Mouse (Mus musculus) heart, embryonic 14.5 days (tissue): Measurements from ENCODE around the gene Gm28048. TPM values are rescaled to one million over a fixed set of nuclear protein-coding genes. Genes with fewer than 3 reads are reported as not detected.

Experiments used
- ATAC-seq: fragments of 200-750 bp; cut with Nextera tagmentation; 2 replicates; pipeline ENCODE4 v1.8.0; 2017; ENCODE audit warnings: low read depth, moderate TSS enrichment; ENCODE audit not compliant: insufficient number of reproducible peaks, insufficient read depth, low FRiP score
- H3K27ac ChIP-seq, 2 experiments: fragments of 200-500 bp in 1 of 2; fragments of 300-500 bp in 1 of 2; sonication (generic) in 1 of 2; replicated peaks in 1 of 2; 2 replicates each; pipeline ENCODE4 v1.5.1; 2012 to 2014; ENCODE audit warnings: low read depth in 2 of 2, low read length in 2 of 2, control low read depth in 1 of 2, mild to moderate bottlenecking in 1 of 2, mixed read lengths in 1 of 2; ENCODE audit not compliant: control insufficient read depth in 1 of 2, insufficient read depth in 1 of 2
- H3K27me3 ChIP-seq: fragments of 300-500 bp; sonication (generic); 2 replicates; pipeline ENCODE4 v1.6.1; 2014; ENCODE audit warnings: mild to moderate bottlenecking, low read length, control low read depth; ENCODE audit not compliant: control insufficient read depth, insufficient read depth
- H3K36me3 ChIP-seq: fragments of 300-500 bp; sonication (generic); 2 replicates; pipeline ENCODE4 v1.6.1; 2014; ENCODE audit warnings: mild to moderate bottlenecking, control low read depth, low read length, mixed read lengths; ENCODE audit not compliant: control insufficient read depth, insufficient read depth
- H3K4me1 ChIP-seq, 2 experiments: fragments of 200-500 bp in 1 of 2; fragments of 300-500 bp in 1 of 2; sonication (generic) in 1 of 2; 2 replicates each; pipeline ENCODE4 v1.6.1; 2012 to 2014; ENCODE audit warnings: low read length in 2 of 2, control low read depth in 1 of 2, mixed read lengths in 1 of 2; ENCODE audit not compliant: control insufficient read depth in 2 of 2, insufficient read depth in 2 of 2
- H3K4me2 ChIP-seq: fragments of 300-500 bp; sonication (generic); 2 replicates; pipeline ENCODE4 v1.6.1; 2014; ENCODE audit warnings: mild to moderate bottlenecking, low read length
- H3K4me3 ChIP-seq, 2 experiments: fragments of 200-500 bp in 1 of 2; fragments of 300-500 bp in 1 of 2; sonication (generic) in 1 of 2; 2 replicates each; pipeline ENCODE4 v1.5.1; 2012 to 2014; ENCODE audit warnings: low read length in 2 of 2, mild to moderate bottlenecking in 2 of 2, control low read depth in 1 of 2, low read depth in 1 of 2, moderate library complexity in 1 of 2; ENCODE audit not compliant: control insufficient read depth in 1 of 2, insufficient read depth in 1 of 2
- H3K9ac ChIP-seq: fragments of 300-500 bp; sonication (generic); 2 replicates; pipeline ENCODE4 v1.6.1; 2014; ENCODE audit warnings: mild to moderate bottlenecking, low read length
- H3K9me3 ChIP-seq: fragments of 300-500 bp; sonication (generic); 2 replicates; pipeline ENCODE4 v1.6.1; 2016; ENCODE audit warnings: low read length, control low read depth; ENCODE audit not compliant: control insufficient read depth
- WGBS: fragments of 180-500 bp; shearing (Covaris S2); extraction: QIAGEN DNeasy Blood & Tissue Kit; methylation state at CpG from one replicate; pipeline ENCODE4 v1.1.7; 2014; 5-methylcytosine and 5-hydroxymethylcytosine counted together
- polyA plus RNA-seq: library from polyadenylated mRNA; unstranded; fragments of >200 nt; fragmentation: Nextera tagmentation; extraction: Ambion mirVana; gene quantifications from 2 replicates; pipeline ENCODE4 v1.2.1, GENCODE M21; 2014

The Gm28048 gene
- polyA plus RNA-seq, 1 experiment from 2014 or later, result 8.1 TPM

DNA sequence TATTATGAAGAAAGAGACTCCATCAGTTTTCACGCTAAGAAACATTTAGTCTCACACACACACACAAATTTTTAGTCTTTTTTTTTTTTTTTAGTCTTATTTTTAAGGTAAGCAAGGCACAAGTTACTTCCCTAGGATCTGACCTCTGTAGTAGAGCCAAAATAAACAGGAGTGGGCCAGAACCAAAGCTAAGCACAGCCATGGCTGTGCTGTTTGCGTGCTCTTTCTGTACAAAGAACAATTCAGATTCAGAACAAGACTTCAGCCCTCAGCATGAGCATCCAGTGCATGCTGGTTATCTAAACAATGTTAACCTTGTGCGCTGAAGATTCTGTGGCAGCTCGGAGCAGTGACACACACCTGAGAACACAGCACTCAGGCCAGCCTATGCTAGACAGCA, 17.5 kb downstream of the Gm28048 start:
- ATAC-seq, result no peak
- Histone ChIP-seq H3K36me3 (no peaks in the 10 kb centered on the region), H3K4me1 (no peaks in the 10 kb centered on the region), H3K4me3 (no peak overlapping the region), H3K9ac (no peak overlapping the region), H3K4me2 (no peak overlapping the region), H3K9me3 (peaks cover 14% of the 10 kb centered on the region), H3K27ac (no peak overlapping the region), H3K27me3 (no peaks in the 10 kb centered on the region)
- WGBS, result 63% methylated on average over 4 of the region's 4 CpGs

DNA sequence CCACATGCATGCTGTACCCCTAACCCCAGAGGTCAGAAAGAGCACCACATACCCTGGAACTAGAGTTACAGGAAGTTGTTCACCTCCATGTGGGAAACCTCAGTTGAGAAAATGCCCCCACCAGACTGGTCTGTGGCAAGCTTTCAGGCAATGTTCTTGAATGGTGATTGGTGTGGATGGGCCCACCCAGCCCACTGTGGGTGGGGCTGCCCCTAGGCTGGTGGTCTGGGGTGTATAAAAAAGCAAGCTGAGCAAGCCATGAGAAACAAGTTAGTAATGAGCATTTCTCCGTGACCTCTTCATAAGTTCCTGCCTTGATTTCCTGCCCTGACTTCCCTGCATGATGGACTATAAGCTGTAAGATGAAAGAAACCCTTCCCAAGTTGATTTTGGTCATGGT, 19.8 kb downstream of the Gm28048 start:
- 92% methylated on average over 1 of the region's 1 CpGs for WGBS
- no peak for ATAC-seq
- Histone ChIP-seq H3K9ac (no peak overlapping the region), H3K9me3 (peaks cover 6% of the 10 kb centered on the region), H3K27me3 (no peaks in the 10 kb centered on the region), H3K27ac (no peak overlapping the region), H3K36me3 (no peaks in the 10 kb centered on the region), H3K4me3 (no peak overlapping the region), H3K4me2 (no peak overlapping the region), H3K4me1 (no peaks in the 10 kb centered on the region)

DNA sequence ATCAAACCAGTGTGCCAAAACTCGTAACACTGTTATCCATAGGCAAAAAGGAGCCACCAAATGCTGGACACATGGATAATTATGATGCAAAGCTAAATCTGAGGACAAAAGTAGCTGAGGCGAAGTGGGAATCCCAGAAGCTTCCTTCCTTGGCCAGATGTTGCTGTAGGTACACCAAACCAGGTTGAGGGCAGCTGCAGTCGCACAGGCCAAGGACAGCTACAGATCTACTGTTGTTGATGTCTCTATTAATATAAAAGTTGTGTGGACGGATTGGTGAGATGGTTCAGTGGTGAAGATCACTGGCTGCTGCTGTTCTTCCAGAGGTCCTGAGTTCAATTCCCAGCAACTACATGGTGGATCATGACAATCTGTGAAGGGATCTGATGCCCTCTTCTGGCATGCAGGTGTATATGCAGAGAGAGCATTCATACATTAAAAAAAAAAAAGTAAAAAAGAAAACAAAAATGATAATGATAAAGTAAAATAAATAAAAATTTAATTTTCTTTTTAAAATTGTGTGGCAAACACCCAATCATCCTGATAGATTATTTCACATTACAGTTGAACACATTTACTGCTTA, 24.0 kb downstream of the Gm28048 start:
- H3K36me3 ChIP-seq, result peaks cover 11% of the 10 kb centered on the region
- no peak overlapping the region for H3K4me2 ChIP-seq
- no peak for ATAC-seq
- H3K9ac ChIP-seq, result no peak overlapping the region
- H3K4me1 ChIP-seq, result no peaks in the 10 kb centered on the region
- no peak overlapping the region for H3K4me3 ChIP-seq
- H3K27ac ChIP-seq, result no peak overlapping the region
- WGBS, result 96% methylated on average over 4 of the region's 4 CpGs
- no peaks in the 10 kb centered on the region for H3K9me3 ChIP-seq
- no peaks in the 10 kb centered on the region for H3K27me3 ChIP-seq

DNA sequence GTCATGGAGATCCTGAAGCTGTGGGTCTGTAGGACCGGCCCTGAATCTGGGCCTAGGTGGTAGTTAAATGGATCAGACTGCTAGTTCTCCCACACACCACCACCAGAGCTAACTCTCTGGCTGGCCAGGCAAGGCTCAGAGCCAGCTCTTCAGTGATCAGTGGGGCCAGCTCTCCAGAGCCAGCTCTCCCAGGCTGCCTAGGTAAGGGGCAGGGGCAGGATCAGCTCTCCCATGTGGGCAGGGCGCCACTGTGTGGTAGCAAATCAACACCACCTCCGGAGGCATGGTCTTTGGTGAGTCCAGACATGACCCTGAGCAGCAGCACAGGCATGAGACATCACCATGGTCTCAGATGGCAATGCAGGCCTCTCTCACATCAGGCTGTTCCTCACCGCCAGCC, 25.1 kb downstream of the Gm28048 start:
- 66% methylated on average over 4 of the region's 4 CpGs for WGBS
- Histone ChIP-seq H3K27me3 (no peaks in the 10 kb centered on the region), H3K36me3 (peaks cover 15% of the 10 kb centered on the region), H3K4me2 (no peak overlapping the region), H3K4me3 (no peak overlapping the region), H3K9ac (no peak overlapping the region), H3K27ac (no peak overlapping the region), H3K4me1 (no peaks in the 10 kb centered on the region), H3K9me3 (no peaks in the 10 kb centered on the region)
- ATAC-seq, result 0 out of 2 replicates have a peak, but pooled peaks have one; percentile 56

DNA sequence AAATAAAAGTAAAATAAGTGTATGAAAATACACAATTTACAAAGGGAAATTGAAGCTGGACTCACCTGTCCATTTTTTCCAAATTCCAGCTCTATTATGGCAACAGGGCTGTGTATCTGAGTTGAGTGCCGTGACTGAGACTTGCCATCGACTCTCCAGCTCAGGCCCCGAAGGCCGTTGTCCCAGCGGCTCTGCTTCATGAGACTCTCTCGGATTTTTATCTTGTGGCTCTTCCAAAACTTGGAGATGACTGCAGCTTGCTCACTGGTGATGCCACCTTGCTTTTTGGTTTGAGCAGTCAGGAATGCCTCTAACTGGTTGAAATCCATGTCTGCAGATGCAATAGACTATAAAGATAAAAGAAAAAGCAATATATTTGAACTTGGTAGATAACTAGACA, 25.5 kb downstream of the Gm28048 start:
- Histone ChIP-seq H3K27ac (no peak overlapping the region), H3K9ac (no peak overlapping the region), H3K4me3 (no peak overlapping the region), H3K4me2 (no peak overlapping the region), H3K9me3 (no peaks in the 10 kb centered on the region), H3K4me1 (no peaks in the 10 kb centered on the region), H3K36me3 (peaks cover 15% of the 10 kb centered on the region), H3K27me3 (no peaks in the 10 kb centered on the region)
- no peak for ATAC-seq
- WGBS, result 92% methylated on average over 6 of the region's 6 CpGs

DNA sequence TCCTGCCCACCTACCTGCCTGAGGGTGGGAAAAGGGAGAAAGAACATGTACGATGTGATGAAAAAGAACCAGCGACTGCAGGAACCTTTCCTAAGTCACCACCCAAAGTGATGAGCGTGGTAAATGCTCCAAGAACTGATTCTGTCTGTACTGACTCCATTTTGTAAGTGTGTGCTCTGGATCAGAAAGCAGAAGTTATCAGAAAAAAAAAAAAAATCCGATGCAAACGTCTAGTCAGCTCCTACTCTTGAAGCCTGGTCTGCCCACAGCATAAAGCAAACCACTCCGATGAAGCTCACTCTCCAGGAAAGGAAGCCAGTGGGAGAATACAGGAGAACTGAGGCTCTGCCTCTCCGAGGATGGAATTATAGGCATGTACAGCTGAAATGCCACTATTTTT, 29.2 kb downstream of the Gm28048 start:
- H3K9ac ChIP-seq, result no peak overlapping the region
- no peak overlapping the region for H3K4me2 ChIP-seq
- H3K9me3 ChIP-seq, result no peaks in the 10 kb centered on the region
- 88% methylated on average over 7 of the region's 7 CpGs for WGBS
- ATAC-seq, result no peak
- H3K27ac ChIP-seq, result no peak overlapping the region
- no peak overlapping the region for H3K4me3 ChIP-seq
- no peaks in the 10 kb centered on the region for H3K27me3 ChIP-seq
- no peaks in the 10 kb centered on the region for H3K4me1 ChIP-seq
- H3K36me3 ChIP-seq, result peaks cover 15% of the 10 kb centered on the region

DNA sequence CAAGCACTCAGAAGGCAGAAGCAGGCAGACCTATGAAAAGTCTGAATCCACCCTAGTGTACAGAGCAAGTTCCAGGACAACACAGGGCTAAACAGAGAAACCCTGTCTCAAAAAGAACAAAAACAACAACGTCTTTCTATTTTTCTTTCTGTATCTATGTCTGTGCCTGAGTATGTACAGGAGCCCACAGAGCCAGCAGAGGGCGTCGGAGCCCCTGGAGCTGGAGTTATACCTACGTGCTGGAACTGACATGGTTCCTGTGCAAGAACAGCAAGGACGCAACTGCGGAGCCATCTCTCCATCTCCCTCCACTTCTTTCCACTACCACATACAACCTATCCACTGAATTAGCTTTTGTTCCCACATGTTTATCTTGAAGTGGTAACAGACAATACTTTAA, 31.8 kb downstream of the Gm28048 start:
- 0 out of 2 replicates have a peak, but pooled peaks cover 4% of the 10 kb centered on the region for H3K36me3 ChIP-seq
- no peak for ATAC-seq
- no peaks in the 10 kb centered on the region for H3K4me1 ChIP-seq
- H3K4me2 ChIP-seq, result no peak overlapping the region
- H3K9me3 ChIP-seq, result no peaks in the 10 kb centered on the region
- H3K27ac ChIP-seq, result no peak overlapping the region
- no peak overlapping the region for H3K9ac ChIP-seq
- WGBS, result 89% methylated on average over 6 of the region's 6 CpGs
- H3K4me3 ChIP-seq, result no peak overlapping the region
- H3K27me3 ChIP-seq, result no peaks in the 10 kb centered on the region

DNA sequence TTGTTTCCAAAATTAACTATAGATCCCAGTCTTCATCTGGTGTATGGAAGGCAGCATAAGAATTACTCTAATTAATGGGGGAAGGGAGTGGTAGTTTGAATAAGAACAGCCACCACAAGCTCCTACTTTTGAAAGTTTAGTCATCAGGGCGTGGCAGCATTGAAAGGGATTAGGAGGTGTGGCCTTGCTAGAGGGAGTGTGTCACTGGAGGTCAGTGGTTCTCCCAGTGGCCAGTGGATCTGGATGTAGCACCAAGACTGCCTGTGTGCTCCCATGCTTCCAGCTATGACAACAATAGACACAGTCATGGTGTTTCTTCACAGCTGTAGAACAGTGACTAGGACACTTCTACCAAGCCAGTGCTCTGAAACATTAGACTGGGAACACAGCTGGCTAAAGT, 32.8 kb downstream of the Gm28048 start:
- no peaks in the 10 kb centered on the region for H3K27me3 ChIP-seq

More for the DNA sequence above, 32.8 kb downstream of the Gm28048 start:
- WGBS, result 97% methylated on average over 1 of the region's 1 CpGs
- Histone ChIP-seq H3K4me3 (no peak overlapping the region), H3K36me3 (0 out of 2 replicates have a peak, but pooled peaks cover 3% of the 10 kb centered on the region), H3K27ac (no peak overlapping the region), H3K4me1 (no peaks in the 10 kb centered on the region), H3K9me3 (no peaks in the 10 kb centered on the region), H3K9ac (no peak overlapping the region), H3K4me2 (no peak overlapping the region)
- ATAC-seq, result no peak
